Mouse (Mus musculus) ES-Bruce4 (cell line): ENCODE data around the gene Mif. TPM values are rescaled to one million over a fixed set of nuclear protein-coding genes. Genes with fewer than 3 reads are reported as not detected.
"Not testable (repeated sequence)": the region's sequence is repeated elsewhere in the genome, so short reads cannot be mapped to it uniquely, and the experiment has no call there.

Experiments used
- H3K27ac ChIP-seq: 2 replicates; pipeline ENCODE4 v1.5.1; 2012; ENCODE audit warnings: low read length, inconsistent platforms; ENCODE audit not compliant: insufficient read depth
- H3K27me3 ChIP-seq: 2 replicates; pipeline ENCODE4 v1.6.1; 2012; ENCODE audit warnings: mild to moderate bottlenecking, low read length, inconsistent platforms; ENCODE audit not compliant: control insufficient read depth, poor library complexity, insufficient read depth, severe bottlenecking
- H3K36me3 ChIP-seq: 2 replicates; pipeline ENCODE4 v1.6.1; 2012; ENCODE audit warnings: inconsistent platforms, mild to moderate bottlenecking, low read length, moderate library complexity; ENCODE audit not compliant: control insufficient read depth, poor library complexity, insufficient read depth, severe bottlenecking
- H3K4me1 ChIP-seq: one replicate; pipeline ENCODE4 v1.8.1; 2011; ENCODE audit warnings: low read length; ENCODE audit not compliant: control insufficient read depth, insufficient read depth
- H3K4me3 ChIP-seq: 2 replicates; pipeline ENCODE4 v1.5.1; 2011; ENCODE audit warnings: low read depth, mild to moderate bottlenecking, low read length
- H3K9ac ChIP-seq: 2 replicates; pipeline ENCODE4 v1.6.1; 2012; ENCODE audit warnings: low read depth, mild to moderate bottlenecking, inconsistent platforms; ENCODE audit not compliant: poor library complexity, severe bottlenecking
- H3K9me3 ChIP-seq: replicated peaks from 2 replicates; pipeline ENCODE4 v1.6.1; 2012; ENCODE audit warnings: mild to moderate bottlenecking, low read length, inconsistent platforms; ENCODE audit not compliant: control insufficient read depth, poor library complexity, insufficient read depth, severe bottlenecking
- CTCF ChIP-seq: IDR thresholded peaks from one replicate; pipeline ENCODE4 v1.8.1; 2011; ENCODE audit warnings: low read depth, low read length
- EP300 ChIP-seq: IDR thresholded peaks from 2 replicates; pipeline ENCODE4 v1.6.1; 2011; ENCODE audit warnings: low read depth, low read length; ENCODE audit not compliant: insufficient read depth
- POLR2A ChIP-seq: IDR thresholded peaks from one replicate; pipeline ENCODE4 v1.8.1; 2011; ENCODE audit warnings: low read length; ENCODE audit not compliant: insufficient read depth
- polyA plus RNA-seq: library from polyadenylated mRNA; stranded (reverse); fragments of >200 nt; gene quantifications from 2 replicates; pipeline ENCODE4 v1.2.4, GENCODE M21; 2011; ENCODE audit warnings: low read depth; ENCODE audit not compliant: missing spikeins, insufficient read depth, insufficient read length

Mif gene
- polyA plus RNA-seq, 1 experiment: 1,651 TPM

DNA sequence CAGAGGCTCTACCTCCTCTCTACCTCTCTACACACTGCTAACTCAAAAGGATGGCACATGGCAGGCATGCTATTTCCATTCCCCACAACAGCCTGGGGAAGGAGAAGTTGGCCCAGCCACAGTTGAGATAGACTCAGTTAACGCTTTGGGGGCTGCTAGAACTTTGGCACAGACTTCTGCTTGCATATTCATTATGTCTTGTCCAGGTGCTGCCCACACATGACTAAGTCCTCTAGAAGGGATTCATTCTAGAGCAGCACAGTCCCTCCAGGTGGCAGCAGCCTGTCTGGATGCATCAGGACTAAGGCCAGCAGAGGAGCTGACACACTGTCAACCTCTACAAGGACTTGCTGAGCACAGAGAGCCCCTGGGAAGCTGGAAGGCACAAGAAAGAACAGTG is 36.2 kb upstream of the Mif start:
- peaks cover 13% of the 10 kb centered on the region; the same call in 1 of the 2 replicates for H3K36me3 ChIP-seq
- no peaks in the 10 kb centered on the region for H3K27me3 ChIP-seq
- no peaks in the 10 kb centered on the region for H3K4me1 ChIP-seq
- TF ChIP-seq POLR2A (no peak), EP300 (no peak), CTCF (no peak)
- H3K27ac ChIP-seq: no peak overlapping the region
- H3K9me3 ChIP-seq: no peaks in the 10 kb centered on the region
- H3K9ac ChIP-seq: no peak overlapping the region
- no peak overlapping the region for H3K4me3 ChIP-seq

DNA sequence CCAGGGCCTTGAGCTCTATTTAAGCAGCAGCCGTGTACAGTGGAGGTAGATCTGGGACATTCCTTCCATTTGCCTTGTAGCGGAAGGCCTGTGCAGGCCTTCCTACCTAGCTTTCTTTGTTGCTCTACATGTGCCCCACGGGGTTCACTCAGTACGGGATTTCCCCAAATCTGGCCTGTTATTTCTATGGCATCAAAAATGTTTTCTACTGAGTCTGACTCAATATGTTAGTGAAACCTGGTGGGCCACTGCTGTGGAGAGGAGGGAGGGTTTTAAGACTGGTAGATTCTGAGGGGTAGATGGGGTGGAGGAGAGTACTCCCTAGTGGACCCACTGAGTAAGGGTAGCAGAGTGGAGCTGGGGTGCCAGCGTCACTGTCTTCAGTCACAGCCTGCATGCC is 35.7 kb upstream of the Mif start:
- no peaks in the 10 kb centered on the region for H3K4me1 ChIP-seq
- H3K27me3 ChIP-seq: no peaks in the 10 kb centered on the region
- H3K9me3 ChIP-seq: no peaks in the 10 kb centered on the region
- H3K36me3 ChIP-seq: peaks cover 13% of the 10 kb centered on the region; the same call in 1 of the 2 replicates
- TF ChIP-seq CTCF (no peak), POLR2A (no peak), EP300 (no peak)
- H3K4me3 ChIP-seq: no peak overlapping the region
- H3K27ac ChIP-seq: no peak overlapping the region
- no peak overlapping the region for H3K9ac ChIP-seq

DNA sequence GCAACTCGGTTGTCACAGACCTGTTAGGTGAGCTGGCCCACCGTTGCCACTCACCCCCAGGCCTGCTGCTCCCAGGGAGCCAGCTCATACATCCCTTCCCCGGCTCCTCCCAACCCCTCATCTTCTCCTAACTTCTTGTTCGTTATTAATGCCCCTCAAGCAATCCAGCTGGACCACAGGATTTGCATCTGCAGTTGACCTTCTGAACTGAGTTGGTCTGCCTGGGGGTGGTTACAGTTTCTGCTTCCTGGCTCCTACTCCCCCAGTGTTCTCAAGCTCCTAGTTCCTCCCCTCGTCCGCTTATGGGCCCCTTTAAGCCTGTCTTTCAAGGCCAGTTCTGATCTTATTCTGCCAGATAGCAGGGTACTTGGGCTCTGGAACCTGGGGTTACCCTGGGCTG is 34.6 kb upstream of the Mif start:
- no peaks in the 10 kb centered on the region for H3K27me3 ChIP-seq
- no peak overlapping the region for H3K27ac ChIP-seq
- no peak overlapping the region for H3K4me3 ChIP-seq
- no peaks in the 10 kb centered on the region for H3K4me1 ChIP-seq
- TF ChIP-seq CTCF (no peak), EP300 (no peak), POLR2A (no peak)
- no peaks in the 10 kb centered on the region for H3K9me3 ChIP-seq
- no peak overlapping the region for H3K9ac ChIP-seq
- peaks cover 11% of the 10 kb centered on the region; the same call in 1 of the 2 replicates for H3K36me3 ChIP-seq

DNA sequence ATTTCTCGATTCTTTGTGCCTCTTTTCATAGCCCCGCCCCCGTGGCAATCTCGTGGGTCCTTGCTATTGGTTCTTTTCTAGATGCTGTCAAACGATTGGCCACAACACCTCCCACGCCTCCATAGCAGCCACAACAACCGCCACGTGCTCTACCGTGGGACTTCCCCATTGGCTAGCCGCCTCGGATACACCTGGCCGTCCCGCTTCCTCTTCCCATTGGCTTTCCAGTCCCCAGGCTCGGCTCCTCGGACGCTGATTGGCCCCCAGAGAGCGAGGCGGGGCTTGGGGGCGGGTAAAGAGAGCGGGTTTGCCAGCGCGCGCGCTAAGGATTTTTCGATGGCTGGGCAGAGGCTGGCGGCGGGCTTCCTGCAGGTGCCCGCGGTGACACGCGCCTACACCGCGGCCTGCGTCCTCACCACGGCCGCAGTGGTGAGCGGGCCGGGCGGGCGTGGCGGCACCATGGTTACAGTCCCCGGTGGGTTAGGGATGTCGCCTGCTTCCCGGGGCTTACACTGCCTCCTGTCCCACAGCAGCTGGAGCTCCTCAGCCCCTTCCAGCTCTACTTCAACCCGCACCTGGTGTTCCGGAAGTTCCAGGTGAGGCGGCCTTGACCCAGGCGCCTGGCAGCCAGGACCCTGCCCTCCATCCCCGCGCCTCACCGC is 33.2 kb upstream of the Mif start, which contains the start of gene Derl3:
TSS of gene Derl3 (plus strand) at position 325 of the 662 bp plus-strand sequence.
- Histone ChIP-seq H3K9me3 (no peaks in the 10 kb centered on the region), H3K4me1 (no peaks in the 10 kb centered on the region), H3K27ac (no peak within 1 kb of the TSS), H3K9ac (peak within 1 kb of the TSS; percentile 22), H3K4me3 (peak within 1 kb of the TSS; percentile 65), H3K27me3 (no peaks in the 10 kb centered on the region), H3K36me3 (peaks cover 9% of the 10 kb centered on the region; the same call in 1 of the 2 replicates)
- TF ChIP-seq EP300 (no peak), CTCF (no peak), POLR2A (no peak)

DNA sequence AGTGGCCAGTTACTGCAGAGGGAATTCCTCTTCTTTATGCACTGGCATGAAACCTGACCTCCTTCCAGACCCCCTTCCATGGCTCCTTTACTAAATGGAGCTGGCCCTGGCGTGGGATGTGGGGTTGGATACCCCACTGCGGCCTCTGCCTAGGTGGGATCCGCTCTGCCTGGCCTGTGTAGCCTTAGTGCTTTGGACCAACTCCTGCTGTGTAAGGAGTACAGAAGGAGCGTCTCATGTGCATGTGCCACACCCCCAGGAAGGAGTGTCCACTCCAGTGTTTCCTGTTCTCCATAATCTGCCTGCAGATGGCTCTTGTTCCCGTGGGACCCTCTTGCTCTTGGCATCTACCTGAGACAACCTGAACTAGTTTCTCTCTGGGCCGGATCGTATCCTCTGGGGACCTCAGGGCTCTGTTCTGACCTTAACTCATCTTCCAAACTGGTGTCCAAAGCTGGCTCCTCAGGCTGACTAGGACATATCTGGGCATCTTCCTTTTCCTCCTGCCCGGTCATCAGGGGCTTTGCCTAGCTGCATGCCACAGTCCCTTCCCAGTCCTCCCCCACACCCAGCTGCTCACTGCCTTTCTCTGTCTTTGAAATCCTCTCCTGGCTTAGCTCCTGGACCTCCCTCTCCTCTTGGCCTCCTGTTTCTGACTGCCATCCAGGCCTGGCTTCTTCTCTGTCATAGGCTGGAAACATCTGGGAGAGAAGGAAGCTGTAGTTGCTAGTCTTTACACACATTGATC is 29.5 kb upstream of the Mif start:
- H3K4me1 ChIP-seq: no peaks in the 10 kb centered on the region
- no peak overlapping the region for H3K27ac ChIP-seq
- H3K9ac ChIP-seq: no peak overlapping the region
- TF ChIP-seq CTCF: no peak
- H3K9me3 ChIP-seq: no peaks in the 10 kb centered on the region
- H3K4me3 ChIP-seq: no peak overlapping the region
- H3K27me3 ChIP-seq: no peaks in the 10 kb centered on the region
- no peaks in the 10 kb centered on the region for H3K36me3 ChIP-seq

DNA sequence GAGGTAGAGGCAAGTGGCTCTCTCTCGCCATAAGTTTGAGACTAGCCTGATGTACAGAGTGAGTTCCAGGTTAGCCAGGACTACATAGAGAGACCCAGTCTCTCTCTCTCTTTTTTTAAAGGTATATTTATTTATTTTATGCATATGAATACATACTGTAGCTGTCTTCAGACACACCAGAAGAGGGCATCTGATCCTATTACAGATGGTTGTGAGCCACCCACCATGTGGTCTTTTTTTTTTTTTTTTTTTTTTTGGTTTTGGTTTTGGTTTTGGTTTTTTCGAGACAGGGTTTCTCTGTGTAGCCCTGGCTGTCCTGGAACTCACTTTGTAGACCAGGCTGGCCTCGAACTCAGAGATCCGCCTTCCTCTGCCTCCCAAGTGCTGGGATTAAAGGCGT is 27.5 kb upstream of the Mif start:
- not testable (repeated sequence) for H3K4me3 ChIP-seq, H3K9ac ChIP-seq, H3K4me1 ChIP-seq, H3K27me3 ChIP-seq, H3K36me3 ChIP-seq, H3K27ac ChIP-seq, H3K9me3 ChIP-seq
